Mouse (Mus musculus): Measurements from ENCODE around the gene Sctr.

- no peak for TF ChIP-seq CTCF (IDR thresholded peaks at IDR 0.05; ENCODE audit: control insufficient read depth, insufficient read depth, low read length)
- TF ChIP-seq POLR2A (IDR thresholded peaks at IDR 0.05; ENCODE audit: borderline replicate concordance, control insufficient read depth, low read depth, low read length), result no peak
These were observed 67.6 kb downstream of the Sctr start for GRCm38 (mm10) chr1:120074307-120074702.
